Mouse (Mus musculus): ENCODE data around the gene Tas2r144. TPM values are rescaled to one million over a fixed set of nuclear protein-coding genes. Genes with fewer than 3 reads are reported as not detected.

Gene Tas2r144
- not detected in 2 replicates for total RNA-seq (2014; fragmentation: Nextera tagmentation)
- total RNA-seq (2017) = 0.16 TPM in 1 of 2 replicates, not detected in the other
- polyA plus RNA-seq (2012) = not detected in 2 replicates

DNA sequence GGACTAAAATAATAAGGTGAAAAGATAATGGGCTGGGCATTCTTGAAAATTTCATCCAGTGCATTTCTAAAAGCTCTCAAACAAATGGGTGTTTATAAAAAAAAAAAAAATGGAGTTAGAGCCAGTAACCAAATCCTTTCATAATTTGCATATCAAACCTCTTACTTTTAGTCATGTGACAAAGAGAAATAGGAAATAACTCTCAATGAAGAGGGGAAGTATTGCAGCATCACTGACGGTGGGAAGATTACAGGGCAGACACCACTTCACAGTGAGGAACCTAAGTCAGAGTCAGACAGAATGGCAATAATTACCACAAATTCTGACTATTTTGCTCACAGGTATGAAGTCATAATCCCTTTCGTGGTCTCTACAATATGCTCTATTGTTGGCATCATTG, at the start of gene Tas2r144:
TSS of gene Tas2r144 (plus strand) at position 301 of the 400 bp plus-strand sequence.
- Histone ChIP-seq H3K9me3 (replicated peaks) (no peaks in the 10 kb centered on the region), H3K4me3 (ENCODE audit: low read depth, low read length) (no peak within 1 kb of the TSS), H3K36me3 (replicated peaks) (no peaks in the 10 kb centered on the region), H3K27me3 (ENCODE audit: insufficient read depth, low read length) (no peaks in the 10 kb centered on the region), H3K4me1 (ENCODE audit: insufficient read depth, low read depth, low read length) (no peaks in the 10 kb centered on the region)
- TF ChIP-seq GATA1 (IDR thresholded peaks at IDR 0.05; ENCODE audit: borderline replicate concordance, low read length) (no peak), POLR2AphosphoS5 (IDR thresholded peaks at IDR 0.05; ENCODE audit: insufficient replicate concordance, low read depth, low read length) (no peak), TAL1 (conservative IDR thresholded peaks at IDR 0.05; ENCODE audit: low read depth, low read length) (no peak), CTCF (IDR thresholded peaks at IDR 0.05; ENCODE audit: low read depth, low read length) (no peak), GATA2 (IDR thresholded peaks at IDR 0.05; ENCODE audit: borderline replicate concordance, low read depth, low read length) (no peak)
- DNase-seq (ENCODE audit: low spot score) (no peak), ATAC-seq (ENCODE audit: extremely low read depth, insufficient number of reproducible peaks, low FRiP score, poor library complexity, severe bottlenecking) (no peak)

DNA sequence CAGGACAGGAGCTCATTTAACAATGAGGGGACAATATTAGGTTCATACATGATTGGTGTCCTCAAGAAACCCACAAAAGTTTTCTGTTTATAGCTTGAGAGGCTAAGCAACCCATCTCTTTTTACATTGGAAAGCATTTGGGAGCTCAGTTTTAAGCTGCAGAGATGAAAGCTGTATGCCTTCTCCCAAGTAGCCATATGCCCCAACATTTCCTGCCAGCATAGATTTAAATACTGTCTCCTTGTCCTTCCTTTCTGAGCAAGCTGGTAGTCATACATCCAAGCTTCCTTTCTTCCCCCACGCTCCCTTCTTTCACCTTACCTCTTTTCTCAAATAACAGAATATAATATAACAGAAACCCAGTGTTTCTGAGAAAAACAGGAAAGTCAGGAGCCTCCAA, 32.7 kb upstream of the Tas2r144 start:
- Histone ChIP-seq H3K27me3 (ENCODE audit: insufficient read depth, low read length) (peaks cover 1% of the 10 kb centered on the region; the same call in 1 of the 2 replicates), H3K9me3 (replicated peaks) (no peaks in the 10 kb centered on the region), H3K36me3 (replicated peaks) (no peaks in the 10 kb centered on the region), H3K4me1 (ENCODE audit: insufficient read depth, low read depth, low read length) (no peaks in the 10 kb centered on the region), H3K4me3 (ENCODE audit: low read depth, low read length) (no peak overlapping the region)
- no peak for ATAC-seq (ENCODE audit: extremely low read depth, insufficient number of reproducible peaks, low FRiP score, poor library complexity, severe bottlenecking)
- TF ChIP-seq TAL1 (conservative IDR thresholded peaks at IDR 0.05; ENCODE audit: low read depth, low read length) = no peak
- TF ChIP-seq CTCF (IDR thresholded peaks at IDR 0.05; ENCODE audit: low read depth, low read length) = no peak
- TF ChIP-seq GATA2 (IDR thresholded peaks at IDR 0.05; ENCODE audit: borderline replicate concordance, low read depth, low read length) = no peak
- DNase-seq (ENCODE audit: low spot score) = no peak

DNA sequence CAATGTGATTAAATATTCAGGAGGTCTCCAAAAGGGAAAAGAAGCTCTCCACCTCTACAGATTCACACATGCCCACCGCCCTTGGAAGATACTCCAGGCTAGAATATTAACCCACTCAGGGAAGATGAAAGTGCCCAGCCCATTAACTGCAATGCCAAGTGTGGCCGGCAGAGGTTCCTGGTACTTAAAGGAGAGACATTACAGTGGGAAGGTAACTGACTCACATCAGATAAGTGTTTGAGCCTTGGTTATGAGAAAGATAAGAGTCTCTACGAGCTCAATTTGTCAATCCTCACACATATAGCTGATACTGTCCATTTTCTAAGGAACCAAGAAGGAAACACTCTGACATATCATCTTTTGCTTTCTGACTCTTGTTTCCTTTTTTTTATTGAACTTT, 28.9 kb upstream of the Tas2r144 start:
- Histone ChIP-seq H3K36me3 (replicated peaks) (no peaks in the 10 kb centered on the region), H3K9me3 (replicated peaks) (no peaks in the 10 kb centered on the region), H3K27me3 (ENCODE audit: insufficient read depth, low read length) (peaks cover 3% of the 10 kb centered on the region; the same call in 1 of the 2 replicates), H3K4me1 (ENCODE audit: insufficient read depth, low read depth, low read length) (no peaks in the 10 kb centered on the region), H3K4me3 (ENCODE audit: low read depth, low read length) (no peak overlapping the region)
- ATAC-seq (ENCODE audit: extremely low read depth, insufficient number of reproducible peaks, low FRiP score, poor library complexity, severe bottlenecking) (no peak), DNase-seq (ENCODE audit: low spot score) (no peak)
- TF ChIP-seq CTCF (IDR thresholded peaks at IDR 0.05; ENCODE audit: low read depth, low read length) (0 out of 2 replicates have a peak, but pooled peaks have one; percentile 47), TAL1 (conservative IDR thresholded peaks at IDR 0.05; ENCODE audit: low read depth, low read length) (no peak), GATA2 (IDR thresholded peaks at IDR 0.05; ENCODE audit: borderline replicate concordance, low read depth, low read length) (no peak), GATA1 (IDR thresholded peaks at IDR 0.05; ENCODE audit: borderline replicate concordance, low read length) (no peak), POLR2AphosphoS5 (IDR thresholded peaks at IDR 0.05; ENCODE audit: insufficient replicate concordance, low read depth, low read length) (no peak)

GRCm38 (mm10) chr6:42197710-42198109, 17.4 kb upstream of the Tas2r144 start:
- no peaks in the 10 kb centered on the region for H3K4me1 ChIP-seq (ENCODE audit: insufficient read depth, low read depth, low read length)
- H3K4me3 ChIP-seq (ENCODE audit: low read depth, low read length) = no peak overlapping the region
- ATAC-seq (ENCODE audit: extremely low read depth, insufficient number of reproducible peaks, low FRiP score, poor library complexity, severe bottlenecking) = no peak
- no peak for TF ChIP-seq CTCF (IDR thresholded peaks at IDR 0.05; ENCODE audit: low read depth, low read length)
- TF ChIP-seq POLR2AphosphoS5 (IDR thresholded peaks at IDR 0.05; ENCODE audit: insufficient replicate concordance, low read depth, low read length) = no peak
- TF ChIP-seq GATA1 (IDR thresholded peaks at IDR 0.05; ENCODE audit: borderline replicate concordance, low read length) = no peak
- no peak for TF ChIP-seq GATA2 (IDR thresholded peaks at IDR 0.05; ENCODE audit: borderline replicate concordance, low read depth, low read length)
- no peak for TF ChIP-seq TAL1 (conservative IDR thresholded peaks at IDR 0.05; ENCODE audit: low read depth, low read length)
- no peak for DNase-seq (ENCODE audit: low spot score)
- H3K27me3 ChIP-seq (ENCODE audit: insufficient read depth, low read length) = no peaks in the 10 kb centered on the region
- H3K9me3 ChIP-seq (replicated peaks) = no peaks in the 10 kb centered on the region
- no peaks in the 10 kb centered on the region for H3K36me3 ChIP-seq (replicated peaks)

GRCm38 (mm10) chr6:42199498-42199897, 15.6 kb upstream of the Tas2r144 start:
- Histone ChIP-seq H3K4me1 (ENCODE audit: insufficient read depth, low read depth, low read length) (no peaks in the 10 kb centered on the region), H3K9me3 (replicated peaks) (no peaks in the 10 kb centered on the region), H3K27me3 (ENCODE audit: insufficient read depth, low read length) (no peaks in the 10 kb centered on the region), H3K4me3 (ENCODE audit: low read depth, low read length) (no peak overlapping the region), H3K36me3 (replicated peaks) (no peaks in the 10 kb centered on the region)
- no peak for ATAC-seq (ENCODE audit: extremely low read depth, insufficient number of reproducible peaks, low FRiP score, poor library complexity, severe bottlenecking)
- TF ChIP-seq TAL1 (conservative IDR thresholded peaks at IDR 0.05; ENCODE audit: low read depth, low read length) = no peak
- TF ChIP-seq CTCF (IDR thresholded peaks at IDR 0.05; ENCODE audit: low read depth, low read length) = no peak
- no peak for TF ChIP-seq GATA2 (IDR thresholded peaks at IDR 0.05; ENCODE audit: borderline replicate concordance, low read depth, low read length)
- TF ChIP-seq GATA1 (IDR thresholded peaks at IDR 0.05; ENCODE audit: borderline replicate concordance, low read length) = no peak
- TF ChIP-seq POLR2AphosphoS5 (IDR thresholded peaks at IDR 0.05; ENCODE audit: insufficient replicate concordance, low read depth, low read length) = no peak
- DNase-seq (ENCODE audit: low spot score) = no peak

GRCm38 (mm10) chr6:42222286-42222685, 7.2 kb downstream of the Tas2r144 start:
- no peak for TF ChIP-seq GATA2 (IDR thresholded peaks at IDR 0.05; ENCODE audit: borderline replicate concordance, low read depth, low read length)
- no peak for TF ChIP-seq POLR2AphosphoS5 (IDR thresholded peaks at IDR 0.05; ENCODE audit: insufficient replicate concordance, low read depth, low read length)
- no peak for TF ChIP-seq TAL1 (conservative IDR thresholded peaks at IDR 0.05; ENCODE audit: low read depth, low read length)
- no peak for TF ChIP-seq GATA1 (IDR thresholded peaks at IDR 0.05; ENCODE audit: borderline replicate concordance, low read length)
- TF ChIP-seq CTCF (IDR thresholded peaks at IDR 0.05; ENCODE audit: low read depth, low read length) = no peak
- H3K9me3 ChIP-seq (replicated peaks) = no peaks in the 10 kb centered on the region
- H3K36me3 ChIP-seq (replicated peaks) = no peaks in the 10 kb centered on the region
- no peaks in the 10 kb centered on the region for H3K27me3 ChIP-seq (ENCODE audit: insufficient read depth, low read length)
- H3K4me3 ChIP-seq (ENCODE audit: low read depth, low read length) = no peak overlapping the region
- ATAC-seq (ENCODE audit: extremely low read depth, insufficient number of reproducible peaks, low FRiP score, poor library complexity, severe bottlenecking) (no peak), DNase-seq (ENCODE audit: low spot score) (no peak)
- H3K4me1 ChIP-seq (ENCODE audit: insufficient read depth, low read depth, low read length) = no peaks in the 10 kb centered on the region

Data from G1E (cell line).